Mouse (Mus musculus) thymus, postnatal 4 days (tissue): ENCODE results near the gene Enpp7.

Source experiments
- DNase-seq: peaks from one replicate; pipeline ENCODE4 v3.0.0; 2021

Enpp7 gene

DNA sequence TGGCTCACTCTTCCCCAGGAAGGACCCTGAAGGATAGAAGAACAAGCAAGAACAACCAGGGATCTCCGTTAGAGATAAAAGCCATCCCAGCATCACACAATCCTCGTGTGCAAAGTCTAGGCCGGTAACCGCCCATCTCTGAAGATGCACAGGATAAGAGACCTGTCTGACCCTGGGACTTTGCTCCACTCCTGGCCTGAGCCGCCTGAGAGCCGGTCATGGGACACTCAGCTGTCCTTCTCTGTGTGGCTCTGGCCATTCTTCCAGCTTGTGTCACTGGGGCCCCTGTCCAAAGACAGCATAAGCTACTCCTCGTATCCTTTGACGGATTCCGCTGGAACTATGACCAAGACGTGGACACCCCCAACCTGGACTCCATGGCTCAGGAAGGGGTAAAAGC lies at the start of gene Enpp7:
Gene Enpp7, plus strand, starts transcription at position 190 of the 400 bp plus-strand sequence.
- no peak for DNase-seq

DNA sequence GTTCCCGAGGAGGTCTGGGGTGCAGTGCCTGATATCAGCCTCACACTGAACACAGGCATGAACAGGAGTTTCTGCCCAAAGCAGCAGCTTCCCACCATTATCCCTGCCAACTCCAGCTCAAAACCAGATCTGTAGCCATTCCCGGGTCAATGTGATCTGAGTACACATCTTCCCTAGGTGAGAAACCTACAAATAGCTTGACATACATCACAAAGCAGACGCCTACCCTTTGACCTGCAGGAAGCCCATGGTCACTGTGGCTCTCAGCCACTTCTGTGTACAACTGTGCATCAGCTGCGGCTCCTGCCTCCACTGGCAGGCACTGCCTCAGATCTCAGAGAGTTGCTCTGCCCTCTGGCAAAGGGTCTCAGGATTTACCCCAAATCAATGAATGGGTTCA lies 48.3 kb upstream of the Enpp7 start:
- no peak for DNase-seq

DNA sequence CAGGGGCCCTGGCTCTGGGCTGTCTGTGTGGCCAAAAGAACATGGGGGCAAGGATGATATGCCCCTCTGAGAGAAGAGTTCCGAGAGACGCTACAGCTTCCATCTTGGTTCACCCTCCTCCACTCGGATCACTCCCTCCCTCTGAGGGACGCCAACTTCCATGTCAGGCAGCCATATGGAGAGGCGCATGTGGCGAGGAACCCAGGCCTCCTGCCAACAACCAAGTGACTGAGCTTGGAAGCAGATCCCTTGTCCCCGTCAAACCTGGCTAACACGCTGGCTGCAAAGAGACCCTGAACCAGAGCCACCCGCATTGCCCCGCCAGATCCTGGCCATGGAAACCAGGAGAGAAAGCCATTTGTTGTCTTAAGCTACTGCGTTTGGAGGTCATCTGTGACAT lies 47.4 kb upstream of the Enpp7 start:
- DNase-seq: no peak

DNA sequence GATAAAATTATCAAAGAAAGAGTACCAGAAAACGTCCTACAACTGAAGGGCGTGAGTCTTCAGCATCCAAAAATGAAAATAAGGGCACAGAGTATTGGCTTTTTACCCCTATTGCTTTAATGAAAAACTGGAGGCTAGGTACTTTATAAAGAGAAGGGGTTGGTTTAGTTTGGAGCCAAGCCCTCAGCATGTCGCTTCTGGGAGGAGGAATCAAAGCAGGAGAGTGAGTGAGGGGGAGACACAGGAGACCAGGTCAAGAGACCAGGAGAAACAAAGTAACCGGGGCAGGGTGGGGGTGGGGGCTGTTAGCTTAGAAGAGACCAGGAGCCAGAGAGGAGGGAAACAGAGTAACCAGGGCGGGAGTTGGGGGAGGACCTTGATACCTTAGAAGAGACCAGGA lies 46.7 kb upstream of the Enpp7 start:
- DNase-seq: no peak

DNA sequence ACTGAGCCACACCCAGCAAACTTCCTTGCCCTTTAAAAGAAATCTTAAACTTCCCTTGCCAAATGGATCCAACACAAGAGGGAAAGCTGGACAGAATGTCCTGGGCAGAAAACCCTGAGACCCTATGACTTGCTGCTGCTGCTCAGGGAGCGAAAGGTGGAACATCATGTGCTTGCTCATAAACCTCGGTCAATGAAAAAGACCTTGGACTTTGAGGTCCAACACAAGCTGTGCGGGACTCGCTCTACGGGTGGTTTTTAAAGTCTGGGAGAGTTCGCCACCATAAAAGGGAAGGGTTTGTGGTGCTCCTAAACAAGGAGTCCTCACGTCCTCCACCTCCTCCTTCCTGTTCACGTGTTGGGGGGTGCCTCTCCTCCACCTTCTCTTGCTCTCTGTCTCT lies 42.1 kb upstream of the Enpp7 start:
- DNase-seq: no peak

DNA sequence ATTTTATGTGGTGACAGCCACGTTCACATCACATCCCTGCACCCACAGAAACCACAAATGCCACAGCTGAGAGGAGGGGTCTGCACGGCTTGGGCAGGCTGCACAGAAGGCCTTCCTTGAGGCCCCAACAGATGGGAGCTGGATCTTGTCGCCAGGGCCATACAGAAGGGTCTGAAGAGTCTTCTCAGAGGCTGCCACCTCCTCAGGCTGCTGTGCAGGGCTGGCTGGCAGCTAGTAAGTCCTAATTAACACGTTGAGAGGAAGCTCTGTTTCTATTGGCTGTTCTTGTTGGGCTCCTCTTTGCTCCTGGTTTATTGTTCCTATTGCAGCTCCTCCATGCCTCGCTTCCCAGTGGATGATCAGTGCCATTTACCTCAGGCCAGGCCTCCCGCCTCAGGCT lies 33.0 kb upstream of the Enpp7 start:
- DNase-seq: no peak

DNA sequence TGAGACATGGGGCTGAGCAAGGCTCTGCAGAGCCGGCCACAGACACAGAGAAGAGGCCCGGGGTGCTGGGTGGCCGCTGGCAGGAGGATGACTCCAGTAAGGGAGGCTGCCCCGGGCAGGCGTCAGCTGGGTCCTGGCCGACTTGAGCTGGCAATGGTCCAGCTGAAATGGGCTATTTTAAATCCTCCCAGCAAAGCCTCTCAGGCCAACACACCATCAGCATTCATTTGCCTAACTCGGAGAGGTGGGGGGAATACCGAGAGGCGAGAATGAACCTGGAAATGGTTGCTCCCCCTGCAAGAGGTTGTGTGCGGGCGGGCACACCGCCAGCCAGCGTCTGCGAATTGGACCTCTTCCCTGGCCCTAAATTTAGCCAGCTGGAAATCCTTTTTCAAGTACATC lies 30.9 kb upstream of the Enpp7 start:
- DNase-seq: no peak

DNA sequence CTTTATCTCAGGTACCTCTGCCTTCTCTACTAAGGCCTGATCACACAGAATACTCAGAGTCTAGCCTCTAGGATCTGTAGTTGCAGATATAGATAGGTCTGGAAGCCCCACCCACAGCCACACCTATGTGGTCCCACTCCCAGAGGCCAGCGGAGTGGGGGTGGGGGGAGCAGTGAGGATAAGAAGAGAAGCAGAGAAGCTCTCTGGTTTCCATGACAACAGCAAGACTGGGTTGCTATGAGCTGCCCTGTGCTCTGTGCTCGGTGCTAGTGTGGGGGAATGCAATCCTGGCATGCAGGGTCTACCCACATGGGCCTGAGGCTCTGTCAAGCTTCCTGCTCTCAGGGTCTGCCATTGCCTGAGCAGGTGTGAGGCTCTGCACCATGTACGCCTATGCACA lies 27.3 kb upstream of the Enpp7 start:
- no peak for DNase-seq

DNA sequence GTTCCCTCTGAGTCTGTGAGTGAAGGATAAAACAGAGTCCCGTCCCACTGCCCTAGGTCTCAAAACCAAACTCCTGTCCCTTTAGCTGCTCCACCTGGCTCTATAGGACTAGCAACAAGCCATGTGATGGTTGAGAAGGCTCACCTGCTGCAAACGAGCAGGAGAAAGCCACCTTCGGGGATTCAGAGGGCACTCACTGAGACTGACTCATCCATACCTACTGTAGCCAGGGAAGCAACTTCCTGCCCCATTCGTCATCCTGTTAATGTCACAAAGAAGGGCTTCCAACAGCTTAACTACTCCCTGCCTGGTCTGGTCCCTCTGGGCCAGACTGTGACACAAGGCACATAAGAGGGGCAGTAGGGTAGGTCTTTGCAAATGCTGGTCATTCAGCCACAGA lies 25.5 kb upstream of the Enpp7 start:
- DNase-seq: no peak

DNA sequence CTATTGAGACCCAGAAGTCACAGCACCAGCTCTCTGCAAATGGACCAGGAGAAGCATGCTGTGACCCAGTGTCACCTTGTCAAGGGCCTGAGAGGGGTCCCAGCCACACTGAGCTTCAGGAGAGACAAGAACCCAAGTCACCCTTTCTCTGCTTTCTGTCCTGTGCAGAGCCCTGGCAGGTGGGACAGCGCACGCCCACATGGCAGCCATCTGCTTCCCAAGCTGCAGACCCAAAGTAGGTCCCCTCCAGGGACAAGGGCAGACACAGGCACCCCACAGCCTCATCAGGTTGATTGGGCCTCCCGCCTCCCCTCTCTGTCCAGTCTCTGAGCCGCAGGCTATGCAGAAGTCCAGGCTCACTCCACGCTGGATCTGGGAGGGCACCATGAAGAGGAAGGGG lies 24.1 kb upstream of the Enpp7 start:
- no peak for DNase-seq

DNA sequence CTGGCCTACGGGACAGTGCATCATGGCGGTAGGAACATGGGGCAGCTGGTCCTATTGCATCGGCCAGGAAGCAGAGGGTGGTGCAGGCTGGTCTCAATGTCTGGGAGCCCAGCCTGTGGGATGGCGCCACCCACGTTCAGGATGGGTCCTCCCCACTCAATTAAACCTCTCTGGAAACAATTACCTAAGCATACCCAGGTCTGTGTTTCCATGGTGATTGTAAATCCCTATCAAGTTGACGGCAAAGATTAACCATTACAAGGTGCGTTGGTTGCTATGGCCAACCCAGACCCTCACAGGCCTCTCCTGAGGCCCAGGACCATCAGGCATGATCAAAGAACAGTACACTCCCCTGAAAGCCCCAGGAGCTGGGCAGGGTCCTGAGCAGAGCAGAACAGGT lies 22.9 kb upstream of the Enpp7 start:
- no peak for DNase-seq

DNA sequence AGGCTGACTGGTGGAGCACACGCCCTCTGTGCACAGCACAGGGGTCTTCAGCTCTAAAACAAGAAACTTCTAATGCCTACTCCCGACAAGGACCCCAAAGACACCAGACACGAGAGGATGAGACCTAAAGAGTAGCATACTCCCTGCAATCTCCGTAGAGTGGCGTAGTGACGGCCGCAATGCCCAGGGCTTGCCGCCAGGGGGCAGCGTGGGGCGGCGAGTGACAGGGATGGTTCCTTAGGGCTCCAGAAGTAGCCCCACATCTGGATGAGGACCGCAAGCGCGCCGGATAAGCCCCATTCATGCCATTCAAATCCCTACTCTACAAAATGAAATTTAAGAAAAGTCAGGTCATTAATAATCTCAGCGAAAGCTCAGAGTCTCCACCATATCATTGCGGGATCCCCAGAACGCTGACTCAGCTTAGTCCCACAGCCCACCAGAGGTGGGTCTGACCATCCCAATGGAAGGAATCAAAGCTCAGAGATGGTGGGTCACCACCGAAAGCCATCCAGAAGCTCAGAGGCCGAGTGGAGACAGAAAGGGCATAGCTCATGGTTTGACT lies 16.4 kb upstream of the Enpp7 start:
- peak; percentile 82 for DNase-seq

DNA sequence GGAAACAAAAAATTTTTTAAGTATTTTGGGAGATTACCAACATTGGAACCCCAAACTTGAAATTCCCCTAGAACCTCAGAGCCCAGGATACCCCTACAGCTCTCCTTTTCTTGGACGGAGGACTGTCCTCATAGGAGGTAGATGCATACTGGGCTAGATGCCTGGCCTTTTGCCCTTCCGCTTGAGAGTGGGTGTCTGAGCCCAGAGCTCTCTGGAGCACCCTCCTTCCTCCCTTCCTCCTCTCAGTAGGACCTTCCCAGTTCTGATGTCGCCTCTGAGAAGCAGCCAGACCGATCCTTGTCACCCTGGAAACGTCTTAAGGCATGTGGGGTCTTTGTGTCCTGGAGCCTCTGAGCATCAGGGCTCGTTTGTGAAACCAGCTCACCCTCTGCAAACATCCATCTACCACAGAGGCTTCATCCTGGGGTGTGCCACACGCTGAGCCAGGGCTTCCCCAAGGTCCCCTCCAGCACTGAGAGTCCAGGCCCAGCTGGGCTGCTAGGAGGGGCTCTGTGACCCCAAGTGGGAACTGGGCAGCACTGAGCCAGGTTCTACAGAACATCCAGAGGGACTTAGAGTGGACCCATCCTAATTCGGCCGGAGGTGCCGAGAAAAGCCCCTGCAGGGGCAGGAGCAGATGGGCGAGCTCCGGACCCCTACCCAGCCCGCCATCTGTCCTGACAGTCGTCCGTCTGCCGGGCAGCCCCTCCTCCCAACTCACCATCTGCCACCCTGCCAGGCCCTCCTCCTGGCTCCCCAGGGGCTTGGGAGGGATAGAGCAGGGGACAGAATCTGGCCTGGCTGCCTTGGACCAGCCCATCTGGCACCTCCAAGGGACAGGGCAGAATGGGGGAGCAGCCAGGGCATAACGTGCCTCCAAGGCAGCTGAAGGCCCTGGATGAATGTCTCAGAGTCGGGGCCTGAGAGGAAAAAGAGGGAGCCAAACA lies 15.3 kb upstream of the Enpp7 start:
- no peak for DNase-seq

DNA sequence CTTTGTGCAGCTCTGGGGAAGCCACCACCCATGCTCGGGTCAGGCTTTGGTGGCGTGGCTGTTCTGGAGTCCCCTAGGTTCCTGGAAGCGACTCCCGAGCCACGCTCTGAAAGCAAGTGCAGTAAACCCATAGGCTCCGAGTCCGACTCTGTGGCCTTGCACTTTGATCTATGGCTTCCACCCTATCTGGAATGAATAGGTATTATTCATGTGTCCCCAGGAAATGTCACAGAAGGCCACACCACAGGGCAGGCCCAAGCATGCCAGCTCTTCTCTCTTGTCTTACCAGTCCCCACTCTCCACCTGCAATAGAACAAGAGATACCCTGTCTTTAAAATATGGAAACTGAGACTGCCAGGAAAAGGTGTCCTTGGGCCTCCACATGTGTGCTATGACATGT lies 13.6 kb upstream of the Enpp7 start:
- no peak for DNase-seq

DNA sequence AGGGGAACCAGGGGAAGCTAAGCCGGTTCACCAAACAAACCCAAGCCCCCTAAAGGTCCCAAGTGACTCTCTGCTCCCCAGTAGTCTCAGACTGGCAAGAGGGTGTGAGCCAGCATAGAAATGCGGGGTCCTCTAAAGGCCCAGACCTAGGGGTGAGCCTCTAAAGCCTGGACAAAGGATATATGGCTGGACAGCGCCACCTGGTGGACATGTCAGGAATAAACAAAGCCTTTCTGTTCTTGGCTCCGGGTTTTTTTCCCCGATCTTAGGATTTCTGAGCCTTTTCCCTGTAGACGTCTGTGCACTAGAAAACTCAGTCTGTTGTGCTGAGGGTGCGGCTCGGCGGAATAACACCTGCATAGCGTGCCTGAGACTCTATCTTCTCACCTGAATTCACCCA lies 12.6 kb upstream of the Enpp7 start:
- DNase-seq: peak; percentile 75

DNA sequence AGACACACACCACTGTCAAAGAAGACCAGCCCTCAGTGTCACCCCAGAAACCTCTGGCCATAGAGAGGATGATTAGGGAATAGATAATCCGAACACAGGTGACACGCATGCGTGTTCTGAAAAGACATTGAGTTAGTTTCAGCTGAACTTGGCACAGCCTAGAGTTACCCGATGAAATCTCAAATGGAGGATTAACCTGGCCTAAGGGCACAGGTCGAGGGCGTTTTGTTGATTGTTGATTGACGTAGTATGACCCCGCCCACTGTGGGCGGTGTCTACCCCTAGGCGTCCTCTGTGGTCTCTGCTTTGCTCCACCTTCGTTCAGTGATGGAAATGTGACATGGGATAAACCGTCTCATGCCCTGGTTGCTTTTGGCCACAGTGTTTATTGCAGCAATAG lies 12.1 kb upstream of the Enpp7 start:
- peak; percentile 55 for DNase-seq

DNA sequence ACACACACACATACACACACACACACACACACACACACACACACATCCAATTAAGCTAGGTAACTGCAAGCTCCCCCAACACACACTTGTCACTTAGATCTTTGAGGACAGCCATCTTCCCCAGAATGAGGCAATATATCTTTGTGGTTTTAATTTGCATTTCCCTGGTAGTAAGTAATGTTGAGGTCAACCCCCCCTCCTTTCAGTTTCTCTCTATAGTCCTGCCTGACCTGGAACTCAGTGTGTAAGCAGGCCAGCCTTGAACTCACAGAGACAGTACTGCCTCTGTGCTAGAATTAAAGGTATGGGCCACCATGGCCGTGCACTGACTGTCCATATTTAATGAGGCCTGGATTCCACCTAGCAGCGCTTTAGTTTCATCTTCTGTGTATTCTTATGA lies 7.6 kb upstream of the Enpp7 start:
- DNase-seq: no peak

DNA sequence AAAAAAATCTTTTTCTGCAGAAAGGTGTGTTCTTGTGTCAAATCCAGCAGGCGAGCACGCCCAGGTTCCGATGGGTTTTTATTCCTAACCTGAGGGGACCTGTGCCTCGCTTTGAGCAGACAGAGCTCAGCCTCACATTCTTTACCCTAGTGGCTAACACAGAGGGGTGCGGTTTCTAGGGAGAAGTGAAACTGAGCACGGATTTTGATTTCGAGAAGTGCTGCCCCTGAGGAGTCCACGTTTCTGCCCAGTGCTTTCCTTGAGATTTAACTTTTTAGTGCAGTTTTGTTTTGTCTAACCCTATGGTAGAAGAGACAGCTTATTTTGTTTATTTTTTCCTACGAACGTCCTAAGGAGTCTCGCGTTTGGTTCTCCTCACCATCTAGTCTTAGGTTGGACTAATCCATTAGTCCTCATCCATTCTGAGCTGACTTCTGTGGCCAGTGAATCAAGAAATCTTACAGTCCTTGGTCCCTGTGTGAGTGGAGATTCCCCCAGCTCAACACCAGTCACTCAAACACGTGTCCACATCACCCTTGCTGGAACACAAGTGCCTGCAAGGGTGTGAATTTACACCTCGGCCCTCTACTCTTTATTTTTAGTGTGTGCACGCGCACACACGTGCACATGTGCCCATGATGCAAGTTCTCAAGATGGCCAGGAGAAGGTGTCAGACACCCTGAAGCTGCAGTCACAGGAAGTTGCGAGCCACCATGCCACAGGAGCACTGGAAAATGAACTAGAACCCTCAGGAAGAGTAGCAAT lies 6.8 kb upstream of the Enpp7 start:
- no peak for DNase-seq

DNA sequence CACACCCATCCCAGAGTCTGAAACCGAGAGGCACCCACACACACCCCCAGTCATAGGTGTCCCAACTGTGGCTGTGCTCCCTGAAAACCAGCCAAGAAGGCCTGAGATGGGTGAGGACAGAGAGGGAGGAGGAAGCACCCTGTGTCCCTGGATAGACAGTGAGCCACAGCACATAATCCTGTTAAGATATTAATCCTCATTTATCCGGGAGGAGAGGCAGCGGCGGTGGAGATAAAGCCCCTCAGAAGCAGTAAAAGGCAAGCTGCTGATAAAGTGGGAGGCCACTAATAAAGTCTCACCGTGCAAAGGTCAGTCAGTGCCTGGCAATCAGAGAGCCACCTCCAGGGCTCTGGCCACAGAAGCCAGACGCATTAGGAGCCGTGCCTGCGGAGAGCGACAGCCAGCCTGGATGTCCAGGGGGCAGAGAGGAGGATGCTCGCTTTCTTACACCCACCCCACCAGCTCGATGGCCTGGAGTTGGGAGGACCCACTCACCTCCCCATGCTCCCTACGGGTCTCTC lies 5.3 kb upstream of the Enpp7 start:
- DNase-seq: no peak

DNA sequence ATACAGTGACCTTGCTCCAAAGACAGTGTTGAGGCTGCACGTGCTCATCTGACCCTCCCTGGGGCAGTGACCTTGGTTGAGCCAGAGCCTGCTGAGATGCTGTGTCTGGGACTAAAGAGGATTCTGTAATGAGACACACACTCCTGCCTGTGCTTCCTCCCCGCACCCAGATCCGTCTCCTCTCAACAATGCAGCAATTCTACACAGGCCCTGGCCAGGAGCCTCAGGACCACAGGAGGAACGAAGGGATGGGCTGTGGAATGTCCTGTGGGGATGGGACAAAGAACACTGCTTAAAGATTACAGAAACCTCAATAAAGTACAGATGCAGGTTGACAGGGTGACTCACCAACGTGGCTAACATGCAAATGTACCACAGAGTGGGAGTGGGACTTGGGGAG lies 2.4 kb upstream of the Enpp7 start:
- DNase-seq: no peak

DNA sequence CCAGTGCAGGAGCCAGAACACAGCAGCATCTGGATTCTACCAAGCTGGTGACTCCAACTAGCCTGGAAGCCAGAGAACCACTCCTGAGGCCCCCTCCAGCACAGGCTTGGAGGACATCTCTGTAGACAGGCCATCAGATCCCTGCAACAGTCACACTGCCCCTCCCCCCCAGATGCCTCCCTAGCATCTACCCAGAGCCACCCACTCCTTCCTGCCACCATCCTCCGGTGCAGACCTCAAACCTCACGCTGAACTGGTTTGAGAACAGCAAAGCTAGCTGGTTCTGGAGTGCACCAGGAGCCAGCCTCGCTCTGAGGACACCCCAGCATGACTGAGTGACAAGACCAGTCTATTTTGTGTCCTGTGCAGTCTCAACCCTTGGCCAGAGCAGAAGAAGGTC lies 4.8 kb downstream of the Enpp7 start:
- peak; percentile 88 for DNase-seq

DNA sequence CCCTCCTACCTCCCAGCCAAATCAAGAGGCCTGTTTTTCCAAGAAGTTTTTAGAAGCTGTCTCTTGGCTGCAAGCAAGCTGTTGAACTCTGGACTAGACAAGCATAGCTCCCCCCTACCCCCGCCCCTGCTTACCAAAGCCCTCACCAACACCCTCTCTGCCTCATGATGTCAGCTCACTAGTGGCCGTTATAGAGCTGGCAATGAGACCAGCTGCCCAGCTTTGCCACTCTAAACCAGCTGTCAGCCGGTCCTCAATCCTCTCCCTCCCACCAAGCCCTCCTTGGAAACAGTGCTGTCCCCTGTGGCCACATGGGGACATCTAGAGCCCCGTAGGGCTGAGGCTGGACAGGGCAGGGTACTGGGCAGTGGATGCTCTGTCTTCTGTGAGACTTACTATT lies 7.5 kb downstream of the Enpp7 start:
- DNase-seq: no peak

DNA sequence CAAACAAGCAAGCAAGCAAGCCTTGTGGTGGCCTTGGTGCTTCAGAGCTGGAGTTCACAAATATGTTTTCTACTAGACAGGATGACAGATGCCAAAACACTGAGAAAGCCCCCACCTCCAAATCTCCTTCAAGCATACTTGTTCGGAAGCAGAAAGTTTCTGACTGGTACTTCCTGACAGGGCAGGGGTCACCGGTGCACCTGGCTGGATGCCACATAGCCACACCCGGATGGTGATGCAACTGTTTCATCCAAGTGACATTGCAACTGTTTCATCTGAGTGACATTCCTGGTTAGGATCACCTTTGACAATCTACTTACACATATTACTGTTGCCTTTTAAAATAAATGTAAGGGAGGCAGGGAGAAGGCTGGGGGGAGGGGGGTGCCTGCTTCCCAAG lies 9.2 kb downstream of the Enpp7 start:
- DNase-seq: no peak
